Mouse (Mus musculus) embryonic facial prominence, embryonic 11.5 days (tissue): ENCODE data around the gene Cryl1. TPM values are rescaled to one million over a fixed set of nuclear protein-coding genes. Genes with fewer than 3 reads are reported as not detected.

ENCODE experiments used
- ATAC-seq: fragments of 200-750 bp; cut with Nextera tagmentation; replicated peaks from 2 replicates; pipeline ENCODE4 v1.8.0; 2017; ENCODE audit warnings: low read depth; ENCODE audit not compliant: insufficient number of reproducible peaks, low FRiP score, low TSS enrichment
- DNase-seq: peaks from one replicate; pipeline ENCODE4 v3.0.0-alpha.2; 2015; ENCODE audit warnings: low spot score
- H3K27ac ChIP-seq: fragments of 300-500 bp; sonication (generic); replicated peaks from 2 replicates; pipeline ENCODE4 v1.5.1; 2014; ENCODE audit warnings: mild to moderate bottlenecking, low read depth, low read length, control low read depth
- H3K27me3 ChIP-seq: fragments of 300-500 bp; sonication (generic); 2 replicates; pipeline ENCODE4 v1.6.1; 2014; ENCODE audit warnings: mild to moderate bottlenecking, low read length, moderate library complexity, mixed read lengths; ENCODE audit not compliant: control insufficient read depth, insufficient read depth
- H3K36me3 ChIP-seq: fragments of 300-500 bp; sonication (generic); replicated peaks from 2 replicates; pipeline ENCODE4 v1.6.1; 2014; ENCODE audit warnings: low read depth, mild to moderate bottlenecking, low read length, moderate library complexity, mixed read lengths; ENCODE audit not compliant: control insufficient read depth, insufficient read depth
- H3K4me1 ChIP-seq: fragments of 300-500 bp; sonication (generic); 2 replicates; pipeline ENCODE4 v1.6.1; 2014; ENCODE audit warnings: low read length, mixed read lengths; ENCODE audit not compliant: control insufficient read depth, insufficient read depth
- H3K4me2 ChIP-seq: fragments of 300-500 bp; sonication (generic); 2 replicates; pipeline ENCODE4 v1.6.1; 2014; ENCODE audit warnings: low read depth, mild to moderate bottlenecking, control low read depth, low read length, moderate library complexity
- H3K4me3 ChIP-seq: fragments of 300-500 bp; sonication (generic); 2 replicates; pipeline ENCODE4 v1.5.1; 2014; ENCODE audit warnings: low read depth, low read length, control low read depth
- H3K9ac ChIP-seq: fragments of 300-500 bp; sonication (generic); replicated peaks from 2 replicates; pipeline ENCODE4 v1.6.1; 2014; ENCODE audit warnings: mild to moderate bottlenecking, control low read depth, low read length
- H3K9me3 ChIP-seq: fragments of 300-500 bp; sonication (generic); replicated peaks from 2 replicates; pipeline ENCODE4 v1.6.1; 2016; ENCODE audit warnings: mild to moderate bottlenecking, low read length, inconsistent platforms, mixed read lengths; ENCODE audit not compliant: control insufficient read depth
- WGBS: fragments of 180-500 bp; shearing (Covaris S2); extraction: QIAGEN DNeasy Blood & Tissue Kit; methylation state at CpG from one replicate; pipeline ENCODE4 v1.1.7; 2014; 5-methylcytosine and 5-hydroxymethylcytosine counted together
- polyA plus RNA-seq: library from polyadenylated mRNA; unstranded; fragments of >200 nt; fragmentation: Nextera tagmentation; extraction: Ambion mirVana; gene quantifications from 2 replicates; pipeline ENCODE4 v1.2.1, GENCODE M21; 2014

Cryl1 gene
- polyA plus RNA-seq, 1 experiment from 2014 or later: 12.0 TPM

- Histone ChIP-seq H3K27me3 (no peaks in the 10 kb centered on the region), H3K9me3 (no peaks in the 10 kb centered on the region), H3K4me3 (no peak overlapping the region), H3K4me2 (no peak overlapping the region), H3K36me3 (no peaks in the 10 kb centered on the region), H3K27ac (no peak overlapping the region), H3K9ac (no peak overlapping the region), H3K4me1 (no peaks in the 10 kb centered on the region)
- DNase-seq (no peak), ATAC-seq (no peak)
- 79% methylated on average over 5 of the region's 5 CpGs for WGBS
These were observed 31.6 kb downstream of the Cryl1 start for GRCm38 (mm10) chr14:57366724-57367123.

- no peaks in the 10 kb centered on the region for H3K36me3 ChIP-seq
- WGBS: 83% methylated on average over 9 of the region's 9 CpGs
These were observed 33.0 kb downstream of the Cryl1 start for GRCm38 (mm10) chr14:57365341-57365740.

GRCm38 (mm10) chr14:57363833-57364232 lies 34.5 kb downstream of the Cryl1 start:
- Histone ChIP-seq H3K9ac (no peak overlapping the region), H3K4me3 (no peak overlapping the region), H3K36me3 (no peaks in the 10 kb centered on the region), H3K4me1 (no peaks in the 10 kb centered on the region), H3K27ac (no peak overlapping the region), H3K27me3 (no peaks in the 10 kb centered on the region), H3K9me3 (no peaks in the 10 kb centered on the region), H3K4me2 (no peak overlapping the region)
- DNase-seq (no peak), ATAC-seq (no peak)
- 74% methylated on average over 6 of the region's 6 CpGs for WGBS

More at GRCm38 (mm10) chr14:57365341-57365740, 33.0 kb downstream of the Cryl1 start:
- H3K4me3 ChIP-seq: no peak overlapping the region
- H3K9ac ChIP-seq: no peak overlapping the region
- H3K4me2 ChIP-seq: no peak overlapping the region
- no peak for ATAC-seq
- H3K4me1 ChIP-seq: no peaks in the 10 kb centered on the region
- H3K27me3 ChIP-seq: no peaks in the 10 kb centered on the region
- H3K9me3 ChIP-seq: no peaks in the 10 kb centered on the region
- H3K27ac ChIP-seq: no peak overlapping the region
- DNase-seq: no peak

GRCm38 (mm10) chr14:57362726-57363660 lies 35.3 kb downstream of the Cryl1 start:
- H3K9me3 ChIP-seq: no peaks in the 10 kb centered on the region
- H3K9ac ChIP-seq: no peak overlapping the region
- H3K4me1 ChIP-seq: no peaks in the 10 kb centered on the region
- WGBS: 10% methylated on average over 20 of the region's 31 CpGs
- no peaks in the 10 kb centered on the region for H3K27me3 ChIP-seq
- H3K36me3 ChIP-seq: no peaks in the 10 kb centered on the region
- H3K4me2 ChIP-seq: peak overlapping the region; percentile 10; the same call in 1 of the 2 replicates
- H3K4me3 ChIP-seq: no peak overlapping the region
- ATAC-seq (peak; percentile 63; the same call in 1 of the 2 replicates), DNase-seq (peak; percentile 93)
- no peak overlapping the region for H3K27ac ChIP-seq

GRCm38 (mm10) chr14:57357030-57357429 lies 41.3 kb downstream of the Cryl1 start:
- DNase-seq (no peak), ATAC-seq (no peak)
- no peak overlapping the region for H3K4me3 ChIP-seq
- H3K4me2 ChIP-seq: no peak overlapping the region
- H3K27ac ChIP-seq: no peak overlapping the region
- WGBS: 67% methylated on average over 5 of the region's 5 CpGs
- H3K36me3 ChIP-seq: no peaks in the 10 kb centered on the region
- no peaks in the 10 kb centered on the region for H3K9me3 ChIP-seq
- H3K27me3 ChIP-seq: no peaks in the 10 kb centered on the region
- no peak overlapping the region for H3K9ac ChIP-seq
- no peaks in the 10 kb centered on the region for H3K4me1 ChIP-seq

GRCm38 (mm10) chr14:57351521-57352235 lies 46.7 kb downstream of the Cryl1 start:
- no peaks in the 10 kb centered on the region for H3K36me3 ChIP-seq
- H3K4me2 ChIP-seq: no peak overlapping the region
- no peak for ATAC-seq
- H3K27ac ChIP-seq: no peak overlapping the region
- H3K9ac ChIP-seq: no peak overlapping the region
- no peak for DNase-seq
- H3K9me3 ChIP-seq: no peaks in the 10 kb centered on the region
- 85% methylated on average over 7 of the region's 7 CpGs for whole genome bisulfite sequencing
- H3K4me3 ChIP-seq: no peak overlapping the region
- H3K4me1 ChIP-seq: no peaks in the 10 kb centered on the region
- H3K27me3 ChIP-seq: no peaks in the 10 kb centered on the region

GRCm38 (mm10) chr14:57349955-57350354 lies 48.4 kb downstream of the Cryl1 start:
- H3K9me3 ChIP-seq: no peaks in the 10 kb centered on the region
- no peak overlapping the region for H3K9ac ChIP-seq
- ATAC-seq: no peak
- 81% methylated on average over 10 of the region's 10 CpGs for WGBS
- no peak overlapping the region for H3K27ac ChIP-seq
- no peaks in the 10 kb centered on the region for H3K4me1 ChIP-seq
- DNase-seq: no peak
- no peak overlapping the region for H3K4me2 ChIP-seq
- H3K36me3 ChIP-seq: no peaks in the 10 kb centered on the region
- H3K4me3 ChIP-seq: no peak overlapping the region
- no peaks in the 10 kb centered on the region for H3K27me3 ChIP-seq

- no peaks in the 10 kb centered on the region for H3K9me3 ChIP-seq
- WGBS: 69% methylated on average over 4 of the region's 4 CpGs
- H3K4me2 ChIP-seq: no peak overlapping the region
- ATAC-seq: no peak
- no peak for DNase-seq
- no peak overlapping the region for H3K9ac ChIP-seq
- no peaks in the 10 kb centered on the region for H3K4me1 ChIP-seq
- H3K27ac ChIP-seq: no peak overlapping the region
- H3K27me3 ChIP-seq: no peaks in the 10 kb centered on the region
- no peaks in the 10 kb centered on the region for H3K36me3 ChIP-seq
- no peak overlapping the region for H3K4me3 ChIP-seq
These were observed 50.2 kb downstream of the Cryl1 start for GRCm38 (mm10) chr14:57348155-57348554.
